In the genomic region with DNA sequence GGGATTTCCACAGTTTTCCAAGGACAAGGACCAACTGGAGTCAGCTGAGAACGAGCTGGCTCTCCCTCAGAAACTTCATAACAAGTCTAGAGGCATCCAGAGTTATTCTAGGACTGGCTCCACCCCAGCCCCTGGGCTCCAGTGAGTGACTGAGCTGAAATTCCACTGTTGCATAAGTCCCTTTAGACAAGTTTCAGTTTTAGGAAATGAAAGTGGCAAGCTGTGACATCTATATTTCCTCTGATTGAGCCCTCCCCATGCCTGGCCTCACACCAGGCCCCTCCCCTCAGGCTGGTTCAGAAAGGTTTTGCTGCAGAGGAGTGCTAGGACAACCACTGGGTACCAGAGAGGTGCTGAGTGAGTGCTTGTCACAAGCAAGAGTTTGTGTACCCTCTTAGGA, we compare ENCODE assay signal across 8 mouse cellular contexts. TPM values are rescaled to one million over a fixed set of nuclear protein-coding genes. Genes with fewer than 3 reads are reported as not detected.
DNase-seq lines count a peak whose midpoint lies in the region; ATAC-seq and TF ChIP-seq lines count a peak whose summit lies in the region.

No protein-coding gene starts in this region.

- no peaks in the 10 kb centered on the region for H3K27me3 ChIP-seq in embryonic facial prominence, embryonic 13.5 days
- no peaks in the 10 kb centered on the region for H3K27me3 ChIP-seq in heart, embryonic 13.5 days (replicated peaks)
- H3K27me3 ChIP-seq in stomach, embryonic 15.5 days (replicated peaks) = no peaks in the 10 kb centered on the region
- no peaks in the 10 kb centered on the region for H3K27me3 ChIP-seq in midbrain, embryonic 16.5 days (ENCODE audit: control insufficient read depth, insufficient read depth, low read depth, low read length)

- H3K4me3 ChIP-seq in embryonic facial prominence, embryonic 13.5 days = no peak overlapping the region
- peak overlapping the region; percentile 9; the same call in 1 of the 2 replicates for H3K4me3 ChIP-seq in heart, embryonic 13.5 days
- H3K4me3 ChIP-seq in left cerebral cortex, adult 2 months = no peak overlapping the region
- no peak overlapping the region for H3K4me3 ChIP-seq in stomach, embryonic 15.5 days (replicated peaks)
- H3K4me3 ChIP-seq in midbrain, embryonic 16.5 days (ENCODE audit: low read depth, low read length) = no peak overlapping the region

- H3K9ac ChIP-seq in embryonic facial prominence, embryonic 13.5 days = no peak overlapping the region
- H3K9ac ChIP-seq in heart, embryonic 13.5 days = no peak overlapping the region
- no peak overlapping the region for H3K9ac ChIP-seq in stomach, embryonic 15.5 days
- no peak overlapping the region for H3K9ac ChIP-seq in midbrain, embryonic 16.5 days (ENCODE audit: low read depth, low read length)

- no peak for TF ChIP-seq CTCF in left cerebral cortex, adult 2 months (IDR thresholded peaks at IDR 0.05)

- no peaks in the 10 kb centered on the region for H3K9me3 ChIP-seq in embryonic facial prominence, embryonic 13.5 days
- no peaks in the 10 kb centered on the region for H3K9me3 ChIP-seq in heart, embryonic 13.5 days
- H3K9me3 ChIP-seq in stomach, embryonic 15.5 days = no peaks in the 10 kb centered on the region
- no peaks in the 10 kb centered on the region for H3K9me3 ChIP-seq in midbrain, embryonic 16.5 days (replicated peaks; ENCODE audit: control insufficient read depth, low read length, poor library complexity, severe bottlenecking)

- WGBS in embryonic facial prominence, embryonic 13.5 days = 24% methylated on average over 1 of the region's 1 CpGs
- WGBS in heart, embryonic 13.5 days = 6% methylated on average over 1 of the region's 1 CpGs
- 27% methylated on average over 1 of the region's 1 CpGs for WGBS in stomach, embryonic 15.5 days
- WGBS in midbrain, embryonic 16.5 days = 58% methylated on average over 1 of the region's 1 CpGs

- DNase-seq in layer of hippocampus, adult 11-12 months (ENCODE audit: low spot score) = peak; percentile 51
- DNase-seq in layer of hippocampus, adult 9-10 months (ENCODE audit: low spot score) = no peak
- peak; percentile 14 to 24 for DNase-seq in left cerebral cortex, adult 2 months (ENCODE audit: extremely low spot score in 1 of 2, low spot score in 2 of 2)

- 0 out of 2 replicates have a peak, but pooled peaks have one; percentile 26 for ATAC-seq in embryonic facial prominence, embryonic 13.5 days (ENCODE audit: insufficient number of reproducible peaks, insufficient read depth, low FRiP score, low TSS enrichment, low read depth)
- no peak; the same call in 1 of the 2 replicates for ATAC-seq in heart, embryonic 13.5 days (ENCODE audit: extremely low read depth, insufficient number of reproducible peaks, low FRiP score, low TSS enrichment)
- peak; percentile 88 for ATAC-seq in megakaryocyte, adult 5-6 weeks (ENCODE audit: poor library complexity, severe bottlenecking)
- no peak for ATAC-seq in stomach, embryonic 15.5 days (ENCODE audit: insufficient read depth, low FRiP score, low read depth)
- no peak for ATAC-seq in midbrain, embryonic 16.5 days

- peak overlapping the region; percentile 49; the same call in 1 of the 2 replicates for H3K27ac ChIP-seq in embryonic facial prominence, embryonic 13.5 days
- H3K27ac ChIP-seq in heart, embryonic 13.5 days (replicated peaks) = peak overlapping the region; percentile 61
- H3K27ac ChIP-seq in left cerebral cortex, adult 2 months = 0 out of 2 replicates have a peak overlapping the region, but pooled peaks have one; percentile 38
- H3K27ac ChIP-seq in stomach, embryonic 15.5 days = peak overlapping the region; percentile 26; the same call in 1 of the 2 replicates
- no peak overlapping the region for H3K27ac ChIP-seq in midbrain, embryonic 16.5 days (ENCODE audit: low read length)

- H3K36me3 ChIP-seq in embryonic facial prominence, embryonic 13.5 days = no peaks in the 10 kb centered on the region
- H3K36me3 ChIP-seq in heart, embryonic 13.5 days = no peaks in the 10 kb centered on the region
- H3K36me3 ChIP-seq in stomach, embryonic 15.5 days = no peaks in the 10 kb centered on the region
- H3K36me3 ChIP-seq in midbrain, embryonic 16.5 days (ENCODE audit: control insufficient read depth, insufficient read depth, low read length) = no peaks in the 10 kb centered on the region

- 0 out of 2 replicates have a peak overlapping the region, but pooled peaks have one; percentile 5 for H3K4me2 ChIP-seq in embryonic facial prominence, embryonic 13.5 days
- H3K4me2 ChIP-seq in heart, embryonic 13.5 days = peak overlapping the region; percentile 38
- no peak overlapping the region; the same call in 1 of the 2 replicates for H3K4me2 ChIP-seq in stomach, embryonic 15.5 days
- no peak overlapping the region for H3K4me2 ChIP-seq in midbrain, embryonic 16.5 days (ENCODE audit: low read length)

- intact Hi-C loops in left cerebral cortex, adult 2 months (cut with DNase I) = no loop called here

- H3K4me1 ChIP-seq in embryonic facial prominence, embryonic 13.5 days = peaks cover 14% of the 10 kb centered on the region
- H3K4me1 ChIP-seq in heart, embryonic 13.5 days = peaks cover 16% of the 10 kb centered on the region
- no peaks in the 10 kb centered on the region for H3K4me1 ChIP-seq in stomach, embryonic 15.5 days
- H3K4me1 ChIP-seq in midbrain, embryonic 16.5 days (ENCODE audit: control insufficient read depth, insufficient read depth, low read length) = no peaks in the 10 kb centered on the region

RNA-seq across cellular contexts. Expression of a gene that starts 21.4 kb away (rescaled TPM):
- polyA plus RNA-seq in embryonic facial prominence, embryonic 13.5 days (2015; fragmentation: Nextera tagmentation; extraction: Ambion mirVana) = 5.4 and 6.7 TPM in 2 replicates
- polyA plus RNA-seq in heart, embryonic 13.5 days (2015; fragmentation: Nextera tagmentation; extraction: Ambion mirVana) = 2.6 and 3.4 TPM in 2 replicates
- under 1 TPM; 0.44 to 0.72 TPM for total RNA-seq in left cerebral cortex, adult 2 months (2021)
- total RNA-seq in megakaryocyte, adult 5-6 weeks (2015) = 48.9 and 62.5 TPM in 2 replicates
- total RNA-seq in megakaryocyte, adult 5-6 weeks (2017) = 48.9 and 57.0 TPM in 2 replicates
- polyA plus RNA-seq in stomach, embryonic 15.5 days (2015; fragmentation: Nextera tagmentation; extraction: Ambion mirVana) = 4.4 and 4.7 TPM in 2 replicates
- polyA plus RNA-seq in midbrain, embryonic 16.5 days (2015; fragmentation: Nextera tagmentation; extraction: Ambion mirVana) = 0.88 TPM in 2 replicates

Comparison
In these comparisons a context has a peak if more than half of its experiments do, and no peak if none do; other contexts are left out.
1. ATAC-seq: peak in embryonic facial prominence, embryonic 13.5 days (single experiment) and megakaryocyte, adult 5-6 weeks (single experiment); none in heart, embryonic 13.5 days (single experiment), stomach, embryonic 15.5 days (single experiment) and midbrain, embryonic 16.5 days (single experiment).
2. H3K4me2 ChIP-seq: peak in embryonic facial prominence, embryonic 13.5 days (single experiment) and heart, embryonic 13.5 days (single experiment); none in stomach, embryonic 15.5 days (single experiment) and midbrain, embryonic 16.5 days (single experiment).